Comparison of ENCODE assay signal across 24 mouse cellular contexts in genomic region chr2:91268042-91268441, GRCm38 (mm10). TPM values are rescaled to one million over a fixed set of nuclear protein-coding genes. Genes with fewer than 3 reads are reported as not detected.
DNase-seq lines count a peak whose midpoint lies in the region; ATAC-seq and TF ChIP-seq lines count a peak whose summit lies in the region.
"Had no signal": no experiment of that assay in that cellular context is flagged by ENCODE, and none has a peak within 500 bp of the region (broad histone marks: within the 10 kb centered on the region; RNA-seq: fewer than 3 reads in every experiment).

No protein-coding gene starts in this region.

- ATAC-seq in liver, embryonic 12.5 days = no peak
- ATAC-seq in liver, embryonic 14.5 days (ENCODE audit: insufficient read depth) = no peak
- ATAC-seq in liver, postnatal 0 days = no peak
- ATAC-seq: activated CD4-positive, CD25-positive, alpha-beta regulatory T cell, adult 4 months; forebrain, embryonic 15.5 days; hindbrain, postnatal 0 days; inflammation-experienced regulatory T-cells, adult 6 months had no signal

- H3K4me2 ChIP-seq in liver, embryonic 12.5 days = peak overlapping the region; percentile 2; the same call in 1 of the 2 replicates
- no peak overlapping the region for H3K4me2 ChIP-seq in liver, embryonic 14.5 days (ENCODE audit: low read depth)
- H3K4me2 ChIP-seq in liver, postnatal 0 days (ENCODE audit: low read depth, low read length) = peak overlapping the region; percentile 57; the same call in 1 of the 2 replicates
- H3K4me2 ChIP-seq: embryonic facial prominence, embryonic 13.5 days; forebrain, embryonic 12.5 days; forebrain, embryonic 15.5 days; heart, embryonic 13.5 days; hindbrain, embryonic 14.5 days had no signal

- peaks cover 4% of the 10 kb centered on the region; the same call in 1 of the 2 replicates for H3K79me2 ChIP-seq in liver, adult 2 months (ENCODE audit: control insufficient read depth, insufficient read depth, low read length)

- peak; percentile 50 for DNase-seq in liver, adult 2 months (ENCODE audit: extremely low read depth, low read depth, low spot score)
- no peak for DNase-seq in liver
- no peak for DNase-seq in liver, embryonic 14.5 days (ENCODE audit: low read depth in 3 of 3, low spot score in 3 of 3)
- DNase-seq in liver, postnatal 0 days = no peak
- DNase-seq in cerebellum, postnatal 10 days = no peak
- DNase-seq in B cell, adult 2 months = no peak
- DNase-seq: adrenal gland, adult 8-10 months; adrenal gland, postnatal 36 days; cerebellum, adult 9-11 months; embryo, embryonic 11 days; gastrocnemius, postnatal 14 days; heart, postnatal 14 days; heart, postnatal 4 days had no signal

- peaks cover 37% of the 10 kb centered on the region for H3K4me1 ChIP-seq in liver, adult 2 months (ENCODE audit: control insufficient read depth, insufficient read depth, low read length)
- peaks cover 51% of the 10 kb centered on the region for H3K4me1 ChIP-seq in liver, embryonic 12.5 days
- peaks cover 10 to 12% of the 10 kb centered on the region in 2 experiments; a peak in 3 of 4 replicates for H3K4me1 ChIP-seq in liver, embryonic 14.5 days (replicated peaks; ENCODE audit: control insufficient read depth in 2 of 2, insufficient read depth in 2 of 2, low read length in 1 of 2)
- peaks cover 41% of the 10 kb centered on the region for H3K4me1 ChIP-seq in liver, postnatal 0 days (ENCODE audit: insufficient read depth)

- 58% methylated on average over 3 of the region's 3 CpGs for WGBS in liver, adult 2 months
- 87% methylated on average over 3 of the region's 3 CpGs for WGBS in liver, embryonic 12.5 days (ENCODE audit: insufficient replicate concordance)
- 78% methylated on average over 3 of the region's 3 CpGs for WGBS in liver, embryonic 14.5 days (ENCODE audit: insufficient replicate concordance)
- WGBS in liver, postnatal 0 days (ENCODE audit: insufficient replicate concordance) = 87% methylated on average over 3 of the region's 3 CpGs

- peak overlapping the region; percentile 36 for H3K9ac ChIP-seq in liver, adult 2 months (ENCODE audit: low read depth, low read length)
- no peak overlapping the region for H3K9ac ChIP-seq in liver, embryonic 12.5 days
- H3K9ac ChIP-seq in liver, embryonic 14.5 days (replicated peaks) = no peak overlapping the region
- peak overlapping the region; percentile 16; the same call in 1 of the 2 replicates for H3K9ac ChIP-seq in liver, postnatal 0 days (replicated peaks)
- H3K9ac ChIP-seq: embryonic facial prominence, embryonic 13.5 days; forebrain, embryonic 12.5 days; forebrain, embryonic 15.5 days; heart, embryonic 13.5 days; hindbrain, embryonic 14.5 days had no signal

- no peak for TF ChIP-seq CTCF in liver, adult 2 months (IDR thresholded peaks at IDR 0.05; ENCODE audit: low read depth, low read length)
- no peak for TF ChIP-seq CTCF in liver, embryonic 14.5 days (IDR thresholded peaks at IDR 0.05; ENCODE audit: low read depth)
- TF ChIP-seq CTCF in liver, postnatal 0 days (IDR thresholded peaks at IDR 0.05; ENCODE audit: low read depth) = no peak

- H3K4me3 ChIP-seq in liver, adult 2 months (ENCODE audit: insufficient read depth, low read depth, low read length) = no peak overlapping the region
- no peak overlapping the region for H3K4me3 ChIP-seq in liver, embryonic 12.5 days
- H3K4me3 ChIP-seq in liver, embryonic 14.5 days (ENCODE audit: insufficient read depth in 1 of 2, low read depth in 2 of 2, low read length in 2 of 2) = no peak overlapping the region
- H3K4me3 ChIP-seq in liver, postnatal 0 days (ENCODE audit: low read depth, low read length) = no peak overlapping the region
- H3K4me3 ChIP-seq: embryonic facial prominence, embryonic 10.5 days; embryonic facial prominence, embryonic 13.5 days; erythroblast, embryonic 14.5 days; forebrain, embryonic 12.5 days; forebrain, embryonic 15.5 days; heart, embryonic 13.5 days had no signal

- H3K36me3 ChIP-seq in liver, adult 2 months (ENCODE audit: control insufficient read depth, insufficient read depth, low read length) = peaks cover 40% of the 10 kb centered on the region
- peaks cover 69% of the 10 kb centered on the region for H3K36me3 ChIP-seq in liver, embryonic 12.5 days
- H3K36me3 ChIP-seq in liver, embryonic 14.5 days (replicated peaks; ENCODE audit: control insufficient read depth, insufficient read depth, low read depth) = peaks cover 58% of the 10 kb centered on the region
- H3K36me3 ChIP-seq in liver, postnatal 0 days (replicated peaks; ENCODE audit: insufficient read depth, low read length) = peaks cover 64% of the 10 kb centered on the region

- no peak for TF ChIP-seq EP300 in liver, embryonic 14.5 days (IDR thresholded peaks at IDR 0.05; ENCODE audit: low read depth)
- TF ChIP-seq EP300 in liver, postnatal 0 days (IDR thresholded peaks at IDR 0.05; ENCODE audit: low read depth) = no peak

- no peak for TF ChIP-seq POLR2A in liver, adult 2 months (IDR thresholded peaks at IDR 0.05; ENCODE audit: extremely low read depth, insufficient read depth, low read length)

- peak overlapping the region; percentile 96 for H3K27ac ChIP-seq in liver, adult 2 months (replicated peaks; ENCODE audit: insufficient read depth, low read depth, low read length)
- peak overlapping the region; percentile 77 for H3K27ac ChIP-seq in liver, embryonic 12.5 days
- peak overlapping the region; percentile 21 for H3K27ac ChIP-seq in liver, embryonic 14.5 days
- peak overlapping the region; percentile 94 for H3K27ac ChIP-seq in liver, postnatal 0 days (ENCODE audit: low read depth)
- H3K27ac ChIP-seq: embryonic facial prominence, embryonic 10.5 days; embryonic facial prominence, embryonic 13.5 days; forebrain, embryonic 12.5 days; forebrain, embryonic 15.5 days; heart, embryonic 13.5 days; hindbrain, embryonic 14.5 days; hindbrain, postnatal 0 days had no signal

- H3K9me3 ChIP-seq in liver, embryonic 12.5 days (replicated peaks) = no peaks in the 10 kb centered on the region
- H3K9me3 ChIP-seq in liver, embryonic 14.5 days (ENCODE audit: control insufficient read depth, low read length) = no peaks in the 10 kb centered on the region
- no peaks in the 10 kb centered on the region for H3K9me3 ChIP-seq in liver, postnatal 0 days (ENCODE audit: low read length)
- H3K9me3 ChIP-seq: embryonic facial prominence, embryonic 10.5 days; embryonic facial prominence, embryonic 13.5 days; forebrain, embryonic 12.5 days; forebrain, embryonic 15.5 days; heart, embryonic 13.5 days had no signal

- H3K27me3 ChIP-seq in liver, adult 2 months (ENCODE audit: control insufficient read depth, insufficient read depth, low read length) = no peaks in the 10 kb centered on the region
- no peaks in the 10 kb centered on the region for H3K27me3 ChIP-seq in liver, embryonic 12.5 days (replicated peaks)
- H3K27me3 ChIP-seq in liver, embryonic 14.5 days (ENCODE audit: control insufficient read depth, insufficient read depth, low read length) = no peaks in the 10 kb centered on the region
- H3K27me3 ChIP-seq in liver, postnatal 0 days (ENCODE audit: insufficient read depth, low read length) = no peaks in the 10 kb centered on the region
- H3K27me3 ChIP-seq: embryonic facial prominence, embryonic 13.5 days; forebrain, embryonic 12.5 days; forebrain, embryonic 15.5 days; heart, embryonic 13.5 days had no signal

RNA-seq across cellular contexts. Expression of gene Arfgap2, which starts 3.3 kb away (rescaled TPM):
- 74.2 and 83.2 TPM in 2 replicates for total RNA-seq in liver, adult 2 months (2014; rRNA removed)
- polyA plus RNA-seq in liver, adult 2 months (2012; rRNA removed) = 62.9 and 69.1 TPM in 2 replicates
- 80.0 and 82.2 TPM in 2 replicates for polyA plus RNA-seq in liver, embryonic 12.5 days (2016; fragmentation: Nextera tagmentation; extraction: Ambion mirVana)
- polyA plus RNA-seq in liver, embryonic 14.5 days (2012; rRNA removed) = 20.9 and 25.5 TPM in 2 replicates
- polyA plus RNA-seq in liver, embryonic 14.5 days (2014; fragmentation: Nextera tagmentation; extraction: Ambion mirVana) = 50.2 and 54.4 TPM in 2 replicates
- 64.2 and 65.1 TPM in 2 replicates for polyA plus RNA-seq in liver, postnatal 0 days (2015; fragmentation: Nextera tagmentation; extraction: Ambion mirVana)

RNA-seq across cellular contexts. Expression of gene Pacsin3, which starts 12.3 kb away (rescaled TPM):
- total RNA-seq in liver, adult 2 months (2014; rRNA removed) = 24.6 and 28.1 TPM in 2 replicates
- 65.1 and 68.9 TPM in 2 replicates for polyA plus RNA-seq in liver, adult 2 months (2012; rRNA removed)
- polyA plus RNA-seq in liver, embryonic 12.5 days (2016; fragmentation: Nextera tagmentation; extraction: Ambion mirVana) = 12.3 and 12.4 TPM in 2 replicates
- polyA plus RNA-seq in liver, embryonic 14.5 days (2012; rRNA removed) = 8.1 and 11.2 TPM in 2 replicates
- polyA plus RNA-seq in liver, embryonic 14.5 days (2014; fragmentation: Nextera tagmentation; extraction: Ambion mirVana) = 8.8 and 10.2 TPM in 2 replicates
- polyA plus RNA-seq in liver, postnatal 0 days (2015; fragmentation: Nextera tagmentation; extraction: Ambion mirVana) = 27.8 and 28.5 TPM in 2 replicates
- polyA plus RNA-seq: erythroblast, embryonic 14.5 days had no signal

RNA-seq across cellular contexts. Expression of gene Ddb2, which starts 31.3 kb away (rescaled TPM):
- total RNA-seq in liver, adult 2 months (2014; rRNA removed) = 4.4 and 5.0 TPM in 2 replicates
- polyA plus RNA-seq in liver, adult 2 months (2012; rRNA removed) = 4.8 and 7.9 TPM in 2 replicates
- 8.3 and 8.4 TPM in 2 replicates for polyA plus RNA-seq in liver, embryonic 12.5 days (2016; fragmentation: Nextera tagmentation; extraction: Ambion mirVana)
- polyA plus RNA-seq in liver, embryonic 14.5 days (2012; rRNA removed) = 8.5 and 9.0 TPM in 2 replicates
- polyA plus RNA-seq in liver, embryonic 14.5 days (2014; fragmentation: Nextera tagmentation; extraction: Ambion mirVana) = 4.9 and 5.9 TPM in 2 replicates
- 4.0 and 4.2 TPM in 2 replicates for polyA plus RNA-seq in liver, postnatal 0 days (2015; fragmentation: Nextera tagmentation; extraction: Ambion mirVana)

Comparison
In these comparisons a context has a peak if more than half of its experiments do, and no peak if none do; other contexts are left out.
1. H3K9ac ChIP-seq: peak in liver, adult 2 months (single experiment) and liver, postnatal 0 days (single experiment); none in liver, embryonic 12.5 days (single experiment) and liver, embryonic 14.5 days (single experiment).
2. H3K27ac ChIP-seq: peak in every context shown above with its lines; median percentile 96 in liver, adult 2 months; 94 in liver, postnatal 0 days; 77 in liver, embryonic 12.5 days; 21 in liver, embryonic 14.5 days.